Mouse (Mus musculus) hindbrain, embryonic 11.5 days (tissue): ENCODE measurements around the gene Sh3bgrl2. TPM values are rescaled to one million over a fixed set of nuclear protein-coding genes. Genes with fewer than 3 reads are reported as not detected.

Experiments used
- ATAC-seq: fragments of 200-750 bp; cut with Nextera tagmentation; 2 replicates; pipeline ENCODE4 v1.8.0; 2017; ENCODE audit warnings: mild to moderate bottlenecking, moderate TSS enrichment, moderate library complexity; ENCODE audit not compliant: low FRiP score
- DNase-seq: peaks from one replicate; pipeline ENCODE4 v3.0.0-alpha.2; 2015; ENCODE audit warnings: low spot score
- H3K27ac ChIP-seq: fragments of 300-500 bp; sonication (generic); 2 replicates; pipeline ENCODE4 v1.5.1; 2014; ENCODE audit warnings: mild to moderate bottlenecking, low read depth, low read length
- H3K27me3 ChIP-seq: fragments of 300-500 bp; sonication (generic); 2 replicates; pipeline ENCODE4 v1.6.1; 2014; ENCODE audit warnings: mild to moderate bottlenecking, low read length, moderate library complexity, mixed read lengths; ENCODE audit not compliant: control insufficient read depth, insufficient read depth
- H3K36me3 ChIP-seq: fragments of 300-500 bp; sonication (generic); 2 replicates; pipeline ENCODE4 v1.6.1; 2014; ENCODE audit warnings: mild to moderate bottlenecking, low read length, moderate library complexity, mixed read lengths; ENCODE audit not compliant: control insufficient read depth, insufficient read depth
- H3K4me1 ChIP-seq: fragments of 300-500 bp; sonication (generic); replicated peaks from 2 replicates; pipeline ENCODE4 v1.6.1; 2014; ENCODE audit warnings: low read length, mixed read lengths; ENCODE audit not compliant: control insufficient read depth, insufficient read depth
- H3K4me2 ChIP-seq: fragments of 300-500 bp; sonication (generic); replicated peaks from 2 replicates; pipeline ENCODE4 v1.6.1; 2014; ENCODE audit warnings: mild to moderate bottlenecking, low read depth, low read length
- H3K4me3 ChIP-seq: fragments of 300-500 bp; sonication (generic); 2 replicates; pipeline ENCODE4 v1.5.1; 2014; ENCODE audit warnings: low read depth, low read length
- H3K9ac ChIP-seq: fragments of 300-500 bp; sonication (generic); 2 replicates; pipeline ENCODE4 v1.6.1; 2014; ENCODE audit warnings: low read depth, low read length
- H3K9me3 ChIP-seq: fragments of 300-500 bp; sonication (generic); 2 replicates; pipeline ENCODE4 v1.6.1; 2016; ENCODE audit warnings: low read length; ENCODE audit not compliant: control insufficient read depth
- WGBS: fragments of 180-500 bp; shearing (Covaris S2); extraction: QIAGEN DNeasy Blood & Tissue Kit; methylation state at CpG from one replicate; pipeline ENCODE4 v1.1.7; 2014; 5-methylcytosine and 5-hydroxymethylcytosine counted together
- polyA plus RNA-seq: library from polyadenylated mRNA; unstranded; fragments of >200 nt; fragmentation: Nextera tagmentation; extraction: Ambion mirVana; gene quantifications from 2 replicates; pipeline ENCODE4 v1.2.1, GENCODE M21; 2014

Gene Sh3bgrl2
- polyA plus RNA-seq, 1 experiment from 2014 or later, result 7.3 TPM

GRCm38 (mm10) chr9:83591848-83592456, 43.8 kb downstream of the Sh3bgrl2 start:
- no peaks in the 10 kb centered on the region for H3K9me3 ChIP-seq
- no peak overlapping the region for H3K9ac ChIP-seq
- H3K4me3 ChIP-seq, result no peak overlapping the region
- H3K27me3 ChIP-seq, result no peaks in the 10 kb centered on the region
- 87% methylated on average over 10 of the region's 10 CpGs for WGBS
- no peaks in the 10 kb centered on the region for H3K36me3 ChIP-seq
- no peak for ATAC-seq
- H3K4me1 ChIP-seq, result no peaks in the 10 kb centered on the region
- H3K27ac ChIP-seq, result no peak overlapping the region
- no peak overlapping the region for H3K4me2 ChIP-seq
- DNase-seq, result no peak

- no peak overlapping the region for H3K4me3 ChIP-seq
- H3K27ac ChIP-seq, result no peak overlapping the region
- ATAC-seq (no peak), DNase-seq (no peak)
- H3K9ac ChIP-seq, result no peak overlapping the region
- no peaks in the 10 kb centered on the region for H3K4me1 ChIP-seq
- 91% methylated on average over 5 of the region's 5 CpGs for WGBS
- H3K4me2 ChIP-seq, result no peak overlapping the region
- no peaks in the 10 kb centered on the region for H3K36me3 ChIP-seq
- no peaks in the 10 kb centered on the region for H3K9me3 ChIP-seq
- no peaks in the 10 kb centered on the region for H3K27me3 ChIP-seq
Observed at GRCm38 (mm10) chr9:83593811-83594210, 45.7 kb downstream of the Sh3bgrl2 start.

- no peaks in the 10 kb centered on the region for H3K36me3 ChIP-seq
- H3K9me3 ChIP-seq, result no peaks in the 10 kb centered on the region
- H3K4me1 ChIP-seq, result no peaks in the 10 kb centered on the region
- no peak overlapping the region for H3K27ac ChIP-seq
- H3K9ac ChIP-seq, result no peak overlapping the region
- H3K27me3 ChIP-seq, result no peaks in the 10 kb centered on the region
- 90% methylated on average over 6 of the region's 6 CpGs for WGBS
- no peak for ATAC-seq
- H3K4me3 ChIP-seq, result no peak overlapping the region
- no peak overlapping the region for H3K4me2 ChIP-seq
- no peak for DNase-seq
Observed at GRCm38 (mm10) chr9:83596132-83596531, 48.0 kb downstream of the Sh3bgrl2 start.

GRCm38 (mm10) chr9:83596646-83597481, 48.7 kb downstream of the Sh3bgrl2 start:
- H3K4me3 ChIP-seq, result no peak overlapping the region
- no peak overlapping the region for H3K27ac ChIP-seq
- no peaks in the 10 kb centered on the region for H3K4me1 ChIP-seq
- no peak for ATAC-seq
- WGBS, result 78% methylated on average over 13 of the region's 13 CpGs
- H3K9me3 ChIP-seq, result no peaks in the 10 kb centered on the region
- no peak for DNase-seq
- H3K9ac ChIP-seq, result no peak overlapping the region
- H3K36me3 ChIP-seq, result no peaks in the 10 kb centered on the region
- no peaks in the 10 kb centered on the region for H3K27me3 ChIP-seq
- no peak overlapping the region for H3K4me2 ChIP-seq

GRCm38 (mm10) chr9:83598047-83598446, 49.9 kb downstream of the Sh3bgrl2 start:
- no peak for ATAC-seq
- H3K36me3 ChIP-seq, result no peaks in the 10 kb centered on the region

GRCm38 (mm10) chr9:83599505-83599904, 51.4 kb downstream of the Sh3bgrl2 start:
- no peaks in the 10 kb centered on the region for H3K9me3 ChIP-seq
- WGBS, result 81% methylated on average over 6 of the region's 6 CpGs
- H3K9ac ChIP-seq, result no peak overlapping the region
- DNase-seq (no peak), ATAC-seq (no peak)
- no peak overlapping the region for H3K27ac ChIP-seq
- H3K4me1 ChIP-seq, result no peaks in the 10 kb centered on the region
- no peaks in the 10 kb centered on the region for H3K27me3 ChIP-seq
- H3K4me3 ChIP-seq, result no peak overlapping the region
- H3K4me2 ChIP-seq, result no peak overlapping the region
- H3K36me3 ChIP-seq, result no peaks in the 10 kb centered on the region

More at GRCm38 (mm10) chr9:83598047-83598446, 49.9 kb downstream of the Sh3bgrl2 start:
- DNase-seq, result no peak
- H3K4me1 ChIP-seq, result no peaks in the 10 kb centered on the region
- no peak overlapping the region for H3K4me2 ChIP-seq
- H3K4me3 ChIP-seq, result no peak overlapping the region
- WGBS, result 87% methylated on average over 7 of the region's 7 CpGs
- H3K9ac ChIP-seq, result no peak overlapping the region
- no peaks in the 10 kb centered on the region for H3K9me3 ChIP-seq
- no peaks in the 10 kb centered on the region for H3K27me3 ChIP-seq
- H3K27ac ChIP-seq, result no peak overlapping the region

GRCm38 (mm10) chr9:83600286-83601048, 52.3 kb downstream of the Sh3bgrl2 start:
- no peak overlapping the region for H3K4me3 ChIP-seq
- no peak overlapping the region for H3K4me2 ChIP-seq
- H3K27ac ChIP-seq, result no peak overlapping the region
- no peaks in the 10 kb centered on the region for H3K4me1 ChIP-seq
- no peaks in the 10 kb centered on the region for H3K9me3 ChIP-seq
- H3K27me3 ChIP-seq, result no peaks in the 10 kb centered on the region
- DNase-seq (no peak), ATAC-seq (no peak)
- no peak overlapping the region for H3K9ac ChIP-seq
- 62% methylated on average over 10 of the region's 10 CpGs for WGBS
- H3K36me3 ChIP-seq, result no peaks in the 10 kb centered on the region

GRCm38 (mm10) chr9:83602176-83602770, 54.1 kb downstream of the Sh3bgrl2 start:
- Histone ChIP-seq H3K4me1 (0 out of 2 replicates have a peak, but pooled peaks cover 2% of the 10 kb centered on the region), H3K9ac (no peak overlapping the region), H3K4me3 (no peak overlapping the region), H3K27ac (0 out of 2 replicates have a peak overlapping the region, but pooled peaks have one; percentile 11), H3K9me3 (no peaks in the 10 kb centered on the region), H3K4me2 (no peak overlapping the region), H3K27me3 (no peaks in the 10 kb centered on the region), H3K36me3 (no peaks in the 10 kb centered on the region)
- DNase-seq (no peak), ATAC-seq (peak; percentile 62; the same call in 1 of the 2 replicates)
- 38% methylated on average over 6 of the region's 6 CpGs for WGBS
